Mouse (Mus musculus) B cell, adult 62 days (primary cell): ENCODE results near the gene Bicral. TPM values are rescaled to one million over a fixed set of nuclear protein-coding genes. Genes with fewer than 3 reads are reported as not detected.

Source experiments
- total RNA-seq: library from RNA; stranded (reverse); gene quantifications from 4 replicates; pipeline ENCODE4 v1.2.4, GENCODE M21; 2023

Gene Bicral
- total RNA-seq = 94.1 to 106 TPM (median 101 TPM) in 4 replicates

DNA sequence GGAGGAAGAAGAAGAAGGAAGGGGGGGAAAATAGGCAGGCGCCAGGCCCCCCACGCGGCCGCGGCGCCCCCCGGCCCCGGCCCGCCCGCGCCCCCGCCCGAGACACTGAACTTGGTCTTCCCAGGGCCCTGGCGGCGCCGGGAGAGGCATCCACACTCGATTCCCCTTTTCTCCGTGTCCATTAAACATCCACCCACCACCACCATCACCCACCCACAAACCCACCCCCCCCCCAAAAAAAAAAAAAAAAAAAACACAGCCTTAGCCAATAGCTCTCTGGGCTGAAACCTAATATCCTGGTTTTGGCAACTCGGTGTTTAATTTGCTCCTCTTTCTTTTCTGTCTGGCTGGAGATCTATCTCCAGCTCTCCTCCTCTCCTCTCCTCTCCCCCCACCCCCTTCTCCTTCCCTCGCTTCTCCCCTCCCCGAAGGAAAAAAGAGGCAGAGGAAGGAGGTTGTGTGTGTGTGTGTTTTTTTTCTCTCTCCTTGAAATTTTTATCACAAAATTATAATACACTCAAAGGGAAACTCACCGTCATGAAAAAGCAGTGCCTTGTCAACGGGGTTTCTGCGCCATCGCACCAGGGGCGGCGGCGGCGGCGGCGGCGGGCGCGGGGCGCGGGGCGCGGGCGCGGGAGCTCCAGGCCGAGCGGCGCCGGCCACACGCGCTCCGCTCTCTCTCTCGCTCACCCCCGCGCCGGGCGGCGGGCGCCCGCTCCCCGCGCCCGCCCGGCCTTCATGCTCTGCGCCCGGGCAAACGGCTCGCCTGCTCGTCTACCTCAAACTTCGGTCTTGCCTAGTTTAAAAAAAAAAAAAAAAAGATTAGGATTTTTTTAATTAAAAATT is at the start of gene Bicral:
TSS of gene Bicral (minus strand) at position 580 of the 846 bp plus-strand sequence.

DNA sequence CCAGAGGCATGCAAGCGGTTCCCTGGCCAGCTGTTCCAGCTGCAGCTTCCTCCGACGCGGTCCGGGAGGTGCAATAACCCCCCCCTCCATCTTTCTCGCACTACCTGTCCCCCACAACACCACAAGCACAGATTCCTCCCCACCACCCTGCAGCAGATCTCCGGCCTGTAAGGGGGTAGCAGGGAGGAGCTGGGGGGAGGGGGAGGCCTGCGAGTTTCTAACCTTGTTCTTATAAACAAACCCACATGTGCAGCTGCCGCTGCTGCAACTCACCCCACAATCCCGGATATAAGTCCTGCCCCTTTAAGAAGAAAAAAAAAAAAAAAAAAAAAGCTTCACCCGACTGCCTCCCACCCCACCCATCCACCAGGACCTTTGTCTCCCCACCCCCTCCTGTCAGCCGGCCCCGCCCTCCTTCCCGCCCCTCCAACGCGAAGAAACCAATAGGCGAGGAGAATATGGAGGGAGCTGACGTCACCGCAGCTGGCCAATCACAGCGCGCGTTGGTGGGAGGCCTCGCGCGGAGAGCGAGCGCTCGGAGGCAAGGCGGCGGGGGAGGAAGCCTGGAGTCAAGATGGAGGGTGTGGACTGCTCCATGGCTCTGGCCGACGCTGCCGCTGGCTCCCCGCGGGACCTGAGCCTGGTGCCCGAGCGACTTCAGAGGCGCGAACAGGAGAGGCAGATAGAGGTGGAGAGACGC is 32.0 kb upstream of the Bicral start, which contains the start of gene Tbcc:
TSS of gene Tbcc (plus strand) at position 569 of the 700 bp plus-strand sequence.

GRCm38 (mm10) chr17:46782341-46783221 is 75.7 kb downstream of the Bicral start, which contains the start of gene Rpl7l1:
Rpl7l1 (minus strand) TSS chr17:46782672.

GRCm38 (mm10) chr17:46772404-46773277 is 85.6 kb downstream of the Bicral start, which contains the start of gene 2310039H08Rik:
2310039H08Rik (plus strand) TSS chr17:46772635.

DNA sequence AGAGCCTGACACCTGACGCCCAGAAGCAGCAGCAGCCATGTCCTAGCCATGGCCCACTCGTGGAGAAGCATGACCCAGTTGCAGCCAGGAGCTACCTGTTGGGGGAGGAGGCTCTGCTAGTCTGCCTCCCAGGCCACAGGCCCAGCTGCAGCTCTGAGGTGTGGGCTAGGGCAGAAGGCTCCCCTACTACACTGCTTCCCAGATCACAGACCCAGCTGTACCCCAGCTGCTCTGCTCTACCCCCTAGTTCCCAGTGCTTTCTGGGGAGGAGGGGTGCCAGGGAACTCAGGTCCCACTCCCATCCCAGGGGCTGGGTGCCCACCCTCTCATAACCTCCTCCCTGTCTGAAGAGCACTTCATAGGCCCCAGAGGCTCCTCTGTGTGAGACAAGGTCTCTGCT is 94.7 kb downstream of the Bicral start, which contains the start of gene Ptcra:
TSS of gene Ptcra (minus strand) at position 169 of the 400 bp plus-strand sequence.

GRCm38 (mm10) chr17:46751794-46752556 is 106.3 kb downstream of the Bicral start, which contains the start of gene Cnpy3:
Cnpy3 (minus strand) TSS chr17:46752214.

Other genes with a start within 250 kb of the Bicral start
- gene Ptk7, start 229.0 kb downstream of the Bicral start, total RNA-seq = not detected in 4 replicates
- 20.6 to 24.1 TPM (median 21.7 TPM) in 4 replicates for gene Klc4, start 212.5 kb downstream of the Bicral start, total RNA-seq
- gene Mrpl2, start 212.3 kb downstream of the Bicral start, total RNA-seq = 31.0 to 37.9 TPM (median 35.5 TPM) in 4 replicates
- gene Cul7, start 208.1 kb downstream of the Bicral start, total RNA-seq = 7.4 to 9.2 TPM (median 8.5 TPM) in 4 replicates
- gene Rrp36, start 184.1 kb downstream of the Bicral start, total RNA-seq = 22.4 to 31.7 TPM (median 25.4 TPM) in 4 replicates
- gene Mea1, start 179.7 kb downstream of the Bicral start, total RNA-seq = 47.4 to 58.8 TPM (median 54.1 TPM) in 4 replicates
- 39.9 to 46.1 TPM (median 42.2 TPM) in 4 replicates for gene Klhdc3, start 177.6 kb downstream of the Bicral start, total RNA-seq
- 28.4 to 37.9 TPM (median 33.3 TPM) in 4 replicates for gene Ppp2r5d, start 153.4 kb downstream of the Bicral start, total RNA-seq
- gene Pex6, start 147.0 kb downstream of the Bicral start, total RNA-seq = 37.0 to 38.0 TPM (median 37.3 TPM) in 4 replicates
- gene Gnmt, start 129.3 kb downstream of the Bicral start, total RNA-seq = 4.0 to 4.6 TPM (median 4.5 TPM) in 4 replicates
- gene Cnpy3, start 106.3 kb downstream of the Bicral start, total RNA-seq = 138 to 149 TPM (median 142 TPM) in 4 replicates
- not detected in 4 replicates for gene Ptcra, start 94.8 kb downstream of the Bicral start, total RNA-seq
- 17.4 to 20.4 TPM (median 18.6 TPM) in 4 replicates for gene 2310039H08Rik, start 85.8 kb downstream of the Bicral start, total RNA-seq
- 61.7 to 77.6 TPM (median 66.7 TPM) in 4 replicates for gene Rpl7l1, start 75.8 kb downstream of the Bicral start, total RNA-seq
- gene Tbcc, start 32.2 kb upstream of the Bicral start, total RNA-seq = 9.9 to 16.4 TPM (median 14.4 TPM) in 4 replicates
- not detected in 4 replicates for gene Prph2, start 52.0 kb upstream of the Bicral start, total RNA-seq
- gene Ubr2, start 152.1 kb upstream of the Bicral start, total RNA-seq = 91.5 to 109 TPM (median 100 TPM) in 4 replicates